Mouse (Mus musculus) hindbrain, embryonic 10.5 days (tissue): ENCODE results near the gene A3galt2. TPM values are rescaled to one million over a fixed set of nuclear protein-coding genes. Genes with fewer than 3 reads are reported as not detected.

Source experiments
- polyA plus RNA-seq: library from polyadenylated mRNA; unstranded; fragments of >200 nt; fragmentation: Nextera tagmentation; extraction: Ambion mirVana; gene quantifications from 2 replicates; pipeline ENCODE4 v1.2.1, GENCODE M21; 2016

Gene A3galt2
- polyA plus RNA-seq, 1 experiment from 2014 or later: 0.18 TPM

Other genes starting within 250 kb of the A3galt2 start
- 5.7 and 6.3 TPM in 2 replicates for gene Zscan20, start 145.3 kb upstream of the A3galt2 start, polyA plus RNA-seq
- 0.67 and 0.96 TPM in 2 replicates for gene Tlr12, start 136.7 kb upstream of the A3galt2 start, polyA plus RNA-seq
- gene Phc2, start 100.7 kb upstream of the A3galt2 start, polyA plus RNA-seq: 41.9 and 62.2 TPM in 2 replicates
- 36.1 and 45.3 TPM in 2 replicates for gene Zfp362, start 50.7 kb downstream of the A3galt2 start, polyA plus RNA-seq
- 12.1 and 14.5 TPM in 2 replicates for gene Trim62, start 128.2 kb downstream of the A3galt2 start, polyA plus RNA-seq
- gene Azin2, start 207.1 kb downstream of the A3galt2 start, polyA plus RNA-seq: 11.8 and 15.0 TPM in 2 replicates
- gene Ak2, start 236.6 kb downstream of the A3galt2 start, polyA plus RNA-seq: 168 and 202 TPM in 2 replicates